Mouse (Mus musculus): ENCODE data around the gene Kif22.

GRCm38 (mm10) chr7:127009307-127010085 lies 32.8 kb downstream of the Kif22 start:
- no peak for TF ChIP-seq POLR2A (IDR thresholded peaks at IDR 0.05; ENCODE audit: low read depth, low read length)
- TF ChIP-seq CTCF (IDR thresholded peaks at IDR 0.05; ENCODE audit: extremely low read depth, insufficient read length, insufficient replicate concordance, low read depth, low read length): no peak

Data from small intestine, adult 2 months (tissue).